Mouse (Mus musculus): ENCODE data around the gene Cyp3a57. TPM values are rescaled to one million over a fixed set of nuclear protein-coding genes. Genes with fewer than 3 reads are reported as not detected.

Cyp3a57 gene
- polyA plus RNA-seq, 1 experiment from 2014 or later = not detected

GRCm38 (mm10) chr5:145422287-145422686, 77.2 kb downstream of the Cyp3a57 start:
- no peak for TF ChIP-seq CTCF (IDR thresholded peaks at IDR 0.05)
- ATAC-seq (no peak), DNase-seq (ENCODE audit: low read depth, low spot score) (no peak)
- CTCF ChIA-PET = no interaction called here
- no peaks in the 10 kb centered on the region for H3K27me3 ChIP-seq
- POLR2A ChIA-PET = no interaction called here
- in situ Hi-C loops (cut with MboI; ENCODE audit: low pct_unique_long_range_greater_than_20kb) = no loop called here

- POLR2A ChIA-PET = no interaction called here
- no peak for ATAC-seq
- in situ Hi-C loops (cut with MboI; ENCODE audit: low pct_unique_long_range_greater_than_20kb) = loop anchor here (5.0 kb wide), 1 partner anchor 471 kb away; no protein-coding TSS in a partner anchor
Observed at GRCm38 (mm10) chr5:145431004-145431403, 85.9 kb downstream of the Cyp3a57 start.

GRCm38 (mm10) chr5:145433688-145434087, 88.6 kb downstream of the Cyp3a57 start:
- no peak for ATAC-seq
- no peak for TF ChIP-seq CTCF (IDR thresholded peaks at IDR 0.05)
- ChIA-PET CTCF (no interaction called here), POLR2A (no interaction called here)
- in situ Hi-C loops (cut with MboI; ENCODE audit: low pct_unique_long_range_greater_than_20kb) = loop anchor here (5.0 kb wide), 1 partner anchor 469 kb away; no protein-coding TSS in a partner anchor
- no peak for DNase-seq (ENCODE audit: low read depth, low spot score)
- no peaks in the 10 kb centered on the region for H3K27me3 ChIP-seq

More at GRCm38 (mm10) chr5:145431004-145431403, 85.9 kb downstream of the Cyp3a57 start:
- no peak for TF ChIP-seq CTCF (IDR thresholded peaks at IDR 0.05)
- no peaks in the 10 kb centered on the region for H3K27me3 ChIP-seq
- CTCF ChIA-PET = no interaction called here
- no peak for DNase-seq (ENCODE audit: low read depth, low spot score)

Other genes starting within 250 kb of the Cyp3a57 start
- 707 TPM for gene Arpc1b, start 231.1 kb upstream of the Cyp3a57 start, polyA plus RNA-seq (2021)
- gene Pdap1, start 205.0 kb upstream of the Cyp3a57 start, polyA plus RNA-seq (2021) = 188 TPM
- gene Bud31, start 204.9 kb upstream of the Cyp3a57 start, polyA plus RNA-seq (2021) = 170 TPM
- 16.9 TPM for gene Ptcd1, start 178.2 kb upstream of the Cyp3a57 start, polyA plus RNA-seq (2021)
- gene Cpsf4, start 178.1 kb upstream of the Cyp3a57 start, polyA plus RNA-seq (2021) = 33.9 TPM
- gene Atp5j2, start 153.2 kb upstream of the Cyp3a57 start, polyA plus RNA-seq (2021) = 581 TPM
- 11.6 TPM for gene Zkscan14, start 143.4 kb upstream of the Cyp3a57 start, polyA plus RNA-seq (2021)
- gene Zkscan5, start 140.7 kb upstream of the Cyp3a57 start, polyA plus RNA-seq (2021) = 14.0 TPM
- gene Zfp655, start 113.6 kb upstream of the Cyp3a57 start, polyA plus RNA-seq (2021) = 52.8 TPM
- gene Zscan25, start 64.8 kb upstream of the Cyp3a57 start, polyA plus RNA-seq (2021) = 25.9 TPM
- not detected for gene Cyp3a16, start 124.4 kb downstream of the Cyp3a57 start, polyA plus RNA-seq (2021)
- gene Cyp3a41b, start 239.5 kb downstream of the Cyp3a57 start, polyA plus RNA-seq (2021) = not detected

Data from Patski (cell line).